Mouse (Mus musculus) adrenal gland, postnatal 25 days (tissue): ENCODE data around the gene Cpa3. TPM values are rescaled to one million over a fixed set of nuclear protein-coding genes. Genes with fewer than 3 reads are reported as not detected.

Experiments used
- microRNA-seq, 2 experiments: library from miRNA; unstranded; fragments of <30 nt; microRNA quantifications; one replicate each; pipeline ENCODE4 v1.2.0; 2021
- total RNA-seq: library from RNA; stranded (reverse); gene quantifications from 2 replicates; pipeline ENCODE4 v1.2.3, GENCODE M21; 2021

The Cpa3 gene
- total RNA-seq, 1 experiment from 2014 or later = 1.3 TPM

Small RNA genes lying within 50 kb of the gene (microRNA-seq; reads per million reads assigned to microRNA genes)
- gene Mir7007 = 0.34 to 1.8 reads per million in 2 experiments

Other genes with a start within 250 kb of the Cpa3 start
- gene Hps3, start 206.9 kb downstream of the Cpa3 start, total RNA-seq = 16.1 and 18.1 TPM in 2 replicates
- 19.4 and 33.5 TPM in 2 replicates for gene Hltf, start 184.4 kb downstream of the Cpa3 start, total RNA-seq
- gene Gyg, start 86.9 kb downstream of the Cpa3 start, total RNA-seq = 119 and 129 TPM in 2 replicates
- gene Cpb1, start 33.6 kb upstream of the Cpa3 start, total RNA-seq = 4.3 and 5.1 TPM in 2 replicates
- gene Agtr1b, start 125.0 kb upstream of the Cpa3 start, total RNA-seq = 7.9 and 8.4 TPM in 2 replicates